In genomic region chr10:83729492-83729891, GRCm38 (mm10) we compare ENCODE assay signal across 8 mouse cellular contexts. TPM values are rescaled to one million over a fixed set of nuclear protein-coding genes. Genes with fewer than 3 reads are reported as not detected.
DNase-seq lines count a peak whose midpoint lies in the region; ATAC-seq and TF ChIP-seq lines count a peak whose summit lies in the region.

No protein-coding gene starts in this region.

- no peaks in the 10 kb centered on the region for H3K4me1 ChIP-seq in embryonic facial prominence, embryonic 11.5 days (ENCODE audit: control insufficient read depth, insufficient read depth, low read length)
- H3K4me1 ChIP-seq in kidney, postnatal 0 days (replicated peaks; ENCODE audit: insufficient read depth, low read length) = no peaks in the 10 kb centered on the region
- no peaks in the 10 kb centered on the region for H3K4me1 ChIP-seq in liver, embryonic 13.5 days (replicated peaks)
- H3K4me1 ChIP-seq in neural tube, embryonic 12.5 days = no peaks in the 10 kb centered on the region

- H3K27me3 ChIP-seq in embryonic facial prominence, embryonic 11.5 days (ENCODE audit: control insufficient read depth, insufficient read depth, low read length) = no peaks in the 10 kb centered on the region
- H3K27me3 ChIP-seq in kidney, postnatal 0 days (ENCODE audit: insufficient read depth, low read length) = no peaks in the 10 kb centered on the region
- H3K27me3 ChIP-seq in liver, embryonic 13.5 days = no peaks in the 10 kb centered on the region
- no peaks in the 10 kb centered on the region for H3K27me3 ChIP-seq in neural tube, embryonic 12.5 days (replicated peaks)

- no peak overlapping the region for H3K4me3 ChIP-seq in embryonic facial prominence, embryonic 11.5 days (ENCODE audit: low read depth, low read length)
- H3K4me3 ChIP-seq in kidney, postnatal 0 days (replicated peaks; ENCODE audit: low read depth, low read length) = no peak overlapping the region
- no peak overlapping the region for H3K4me3 ChIP-seq in liver, embryonic 13.5 days (replicated peaks)
- no peak overlapping the region for H3K4me3 ChIP-seq in neural tube, embryonic 12.5 days

- no peaks in the 10 kb centered on the region for H3K9me3 ChIP-seq in embryonic facial prominence, embryonic 11.5 days (replicated peaks; ENCODE audit: control insufficient read depth, low read length)
- H3K9me3 ChIP-seq in kidney, postnatal 0 days (replicated peaks; ENCODE audit: low read length) = no peaks in the 10 kb centered on the region
- H3K9me3 ChIP-seq in liver, embryonic 13.5 days (replicated peaks) = 0 out of 2 replicates have a peak, but pooled peaks cover 5% of the 10 kb centered on the region
- no peaks in the 10 kb centered on the region for H3K9me3 ChIP-seq in neural tube, embryonic 12.5 days

- peak; percentile 38; the same call in 1 of the 2 replicates for ATAC-seq in embryonic facial prominence, embryonic 11.5 days (replicated peaks; ENCODE audit: insufficient number of reproducible peaks, low FRiP score, low TSS enrichment, low read depth)
- ATAC-seq in kidney, postnatal 0 days (replicated peaks; ENCODE audit: low FRiP score, low read depth) = no peak
- ATAC-seq in liver, embryonic 13.5 days (ENCODE audit: low read depth) = no peak
- ATAC-seq in neural tube, embryonic 12.5 days (ENCODE audit: low FRiP score, low read depth) = peak; percentile 9; the same call in 1 of the 2 replicates

- TF ChIP-seq CTCF in kidney, postnatal 0 days (IDR thresholded peaks at IDR 0.05; ENCODE audit: low read depth) = peak; percentile 90

- no peak overlapping the region for H3K9ac ChIP-seq in embryonic facial prominence, embryonic 11.5 days (replicated peaks; ENCODE audit: low read length)
- H3K9ac ChIP-seq in kidney, postnatal 0 days (ENCODE audit: low read depth, low read length) = no peak overlapping the region
- no peak overlapping the region for H3K9ac ChIP-seq in liver, embryonic 13.5 days
- no peak overlapping the region for H3K9ac ChIP-seq in neural tube, embryonic 12.5 days

- H3K27ac ChIP-seq in embryonic facial prominence, embryonic 11.5 days (replicated peaks; ENCODE audit: low read depth, low read length) = no peak overlapping the region
- no peak overlapping the region for H3K27ac ChIP-seq in kidney, postnatal 0 days
- no peak overlapping the region for H3K27ac ChIP-seq in liver, embryonic 13.5 days
- no peak overlapping the region for H3K27ac ChIP-seq in neural tube, embryonic 12.5 days

- peak; percentile 82 for DNase-seq in CD4-positive, CD25-positive, alpha-beta regulatory T cell, adult 2 months (ENCODE audit: low read depth, low spot score)
- peak; percentile 92 to 93 for DNase-seq in adrenal gland, postnatal 36 days
- DNase-seq in embryonic facial prominence, embryonic 11.5 days (ENCODE audit: low spot score) = peak; percentile 88
- peak; percentile 45 to 76 for DNase-seq in heart, adult 9 months (ENCODE audit: low spot score in 2 of 2)
- peak; percentile 79 for DNase-seq in kidney, postnatal 0 days (ENCODE audit: low spot score)
- DNase-seq in liver, embryonic 13.5 days = peak; percentile 38
- peak; percentile 44 for DNase-seq in telencephalon, adult 2 months (ENCODE audit: low read depth, low spot score)

- H3K36me3 ChIP-seq in embryonic facial prominence, embryonic 11.5 days (replicated peaks; ENCODE audit: control insufficient read depth, insufficient read depth, low read depth, low read length) = no peaks in the 10 kb centered on the region
- H3K36me3 ChIP-seq in kidney, postnatal 0 days (ENCODE audit: insufficient read depth, low read length) = no peaks in the 10 kb centered on the region
- no peaks in the 10 kb centered on the region for H3K36me3 ChIP-seq in liver, embryonic 13.5 days
- H3K36me3 ChIP-seq in neural tube, embryonic 12.5 days = no peaks in the 10 kb centered on the region

- 35% methylated on average over 7 of the region's 7 CpGs for WGBS in embryonic facial prominence, embryonic 11.5 days
- 22% methylated on average over 7 of the region's 7 CpGs for WGBS in kidney, postnatal 0 days
- WGBS in liver, embryonic 13.5 days (ENCODE audit: insufficient replicate concordance) = 15% methylated on average over 7 of the region's 7 CpGs
- 32% methylated on average over 7 of the region's 7 CpGs for WGBS in neural tube, embryonic 12.5 days

- H3K4me2 ChIP-seq in embryonic facial prominence, embryonic 11.5 days (ENCODE audit: low read depth, low read length) = no peak overlapping the region
- H3K4me2 ChIP-seq in kidney, postnatal 0 days (ENCODE audit: low read length) = no peak overlapping the region
- H3K4me2 ChIP-seq in liver, embryonic 13.5 days = no peak overlapping the region
- no peak overlapping the region for H3K4me2 ChIP-seq in neural tube, embryonic 12.5 days (replicated peaks)

RNA-seq across cellular contexts. Expression of gene 1500009L16Rik, which starts 6.8 kb away (rescaled TPM):
- 10 to 100 TPM; 12.5 to 17.7 TPM for total RNA-seq in adrenal gland, postnatal 36 days (2021)
- 41.7 and 45.3 TPM in 2 replicates for polyA plus RNA-seq in embryonic facial prominence, embryonic 11.5 days (2014; fragmentation: Nextera tagmentation; extraction: Ambion mirVana)
- polyA plus RNA-seq in kidney, postnatal 0 days (2015; fragmentation: Nextera tagmentation; extraction: Ambion mirVana) = 31.1 and 32.7 TPM in 2 replicates
- 2.3 TPM in 2 replicates for polyA plus RNA-seq in liver, embryonic 13.5 days (2015; fragmentation: Nextera tagmentation; extraction: Ambion mirVana)
- polyA plus RNA-seq in neural tube, embryonic 12.5 days (2016; fragmentation: Nextera tagmentation; extraction: Ambion mirVana) = 34.4 and 34.9 TPM in 2 replicates

Comparison
In these comparisons a context has a peak if more than half of its experiments do, and no peak if none do; other contexts are left out.
1. DNase-seq: peak in every context shown above with its lines; median percentile 92 in adrenal gland, postnatal 36 days; 88 in embryonic facial prominence, embryonic 11.5 days; 82 in CD4-positive, CD25-positive, alpha-beta regulatory T cell, adult 2 months; 79 in kidney, postnatal 0 days; 60 in heart, adult 9 months; 44 in telencephalon, adult 2 months; 38 in liver, embryonic 13.5 days.
2. ATAC-seq: peak in embryonic facial prominence, embryonic 11.5 days (single experiment) and neural tube, embryonic 12.5 days (single experiment); none in kidney, postnatal 0 days (single experiment) and liver, embryonic 13.5 days (single experiment).